Mouse (Mus musculus) limb, embryonic 14.5 days (tissue): ENCODE data around the gene Rapsn. TPM values are rescaled to one million over a fixed set of nuclear protein-coding genes. Genes with fewer than 3 reads are reported as not detected.

Experiments used
- ATAC-seq: fragments of 200-750 bp; cut with Nextera tagmentation; 2 replicates; pipeline ENCODE4 v1.8.0; 2017; ENCODE audit warnings: low read depth, moderate number of reproducible peaks, moderate TSS enrichment; ENCODE audit not compliant: low FRiP score
- DNase-seq: peaks from one replicate; pipeline ENCODE4 v3.0.0-alpha.2; 2015; ENCODE audit warnings: low spot score
- H3K27ac ChIP-seq: fragments of 300-500 bp; sonication (generic); replicated peaks from 2 replicates; pipeline ENCODE4 v1.5.1; 2014; ENCODE audit warnings: low read depth, mild to moderate bottlenecking, low read length, moderate library complexity, mixed read lengths
- H3K27me3 ChIP-seq: fragments of 300-500 bp; sonication (generic); 2 replicates; pipeline ENCODE4 v1.6.1; 2014; ENCODE audit warnings: low read length, mixed read lengths; ENCODE audit not compliant: control insufficient read depth, insufficient read depth
- H3K36me3 ChIP-seq: fragments of 300-500 bp; sonication (generic); 2 replicates; pipeline ENCODE4 v1.6.1; 2014; ENCODE audit warnings: mild to moderate bottlenecking, low read length, moderate library complexity, mixed read lengths; ENCODE audit not compliant: control insufficient read depth, insufficient read depth
- H3K4me1 ChIP-seq: fragments of 300-500 bp; sonication (generic); 2 replicates; pipeline ENCODE4 v1.6.1; 2014; ENCODE audit warnings: antibody characterized with exemption, low read length, mixed read lengths; ENCODE audit not compliant: control insufficient read depth, insufficient read depth
- H3K4me2 ChIP-seq: fragments of 300-500 bp; sonication (generic); replicated peaks from 2 replicates; pipeline ENCODE4 v1.6.1; 2014; ENCODE audit warnings: low read depth, mild to moderate bottlenecking, low read length, moderate library complexity; ENCODE audit not compliant: severe bottlenecking
- H3K4me3 ChIP-seq: fragments of 300-500 bp; sonication (generic); replicated peaks from 2 replicates; pipeline ENCODE4 v1.5.1; 2014; ENCODE audit warnings: low read length
- H3K9ac ChIP-seq: fragments of 300-500 bp; sonication (generic); 2 replicates; pipeline ENCODE4 v1.6.1; 2014; ENCODE audit warnings: mild to moderate bottlenecking, low read depth, low read length, moderate library complexity; ENCODE audit not compliant: severe bottlenecking
- H3K9me3 ChIP-seq: fragments of 300-500 bp; sonication (generic); 2 replicates; pipeline ENCODE4 v1.6.1; 2016; ENCODE audit warnings: low read length; ENCODE audit not compliant: control insufficient read depth
- POLR2A ChIP-seq: fragments of 200-500 bp; IDR thresholded peaks from 2 replicates; pipeline ENCODE4 v1.8.0; 2012; ENCODE audit warnings: inconsistent platforms, mild to moderate bottlenecking, moderate library complexity, borderline replicate concordance; ENCODE audit not compliant: insufficient read depth, insufficient read length; ENCODE audit errors: extremely low read depth
- WGBS: fragments of 180-500 bp; shearing (Covaris S2); extraction: QIAGEN DNeasy Blood & Tissue Kit; methylation state at CpG from one replicate; pipeline ENCODE4 v1.1.7; 2014; 5-methylcytosine and 5-hydroxymethylcytosine counted together
- polyA plus RNA-seq, 2 experiments: library from polyadenylated mRNA; depleted of rRNA in 1 of 2; stranded (reverse) in 1 of 2; unstranded in 1 of 2; fragments of >200 nt; fragmentation: Nextera tagmentation in 1 of 2; extraction: Ambion mirVana in 1 of 2; gene quantifications; 2 replicates each; pipeline versions ENCODE4 v1.2.1 to v1.2.3; 2012 to 2014

Rapsn gene
- polyA plus RNA-seq, 2 experiments, result 24.9 to 26.5 TPM

DNA sequence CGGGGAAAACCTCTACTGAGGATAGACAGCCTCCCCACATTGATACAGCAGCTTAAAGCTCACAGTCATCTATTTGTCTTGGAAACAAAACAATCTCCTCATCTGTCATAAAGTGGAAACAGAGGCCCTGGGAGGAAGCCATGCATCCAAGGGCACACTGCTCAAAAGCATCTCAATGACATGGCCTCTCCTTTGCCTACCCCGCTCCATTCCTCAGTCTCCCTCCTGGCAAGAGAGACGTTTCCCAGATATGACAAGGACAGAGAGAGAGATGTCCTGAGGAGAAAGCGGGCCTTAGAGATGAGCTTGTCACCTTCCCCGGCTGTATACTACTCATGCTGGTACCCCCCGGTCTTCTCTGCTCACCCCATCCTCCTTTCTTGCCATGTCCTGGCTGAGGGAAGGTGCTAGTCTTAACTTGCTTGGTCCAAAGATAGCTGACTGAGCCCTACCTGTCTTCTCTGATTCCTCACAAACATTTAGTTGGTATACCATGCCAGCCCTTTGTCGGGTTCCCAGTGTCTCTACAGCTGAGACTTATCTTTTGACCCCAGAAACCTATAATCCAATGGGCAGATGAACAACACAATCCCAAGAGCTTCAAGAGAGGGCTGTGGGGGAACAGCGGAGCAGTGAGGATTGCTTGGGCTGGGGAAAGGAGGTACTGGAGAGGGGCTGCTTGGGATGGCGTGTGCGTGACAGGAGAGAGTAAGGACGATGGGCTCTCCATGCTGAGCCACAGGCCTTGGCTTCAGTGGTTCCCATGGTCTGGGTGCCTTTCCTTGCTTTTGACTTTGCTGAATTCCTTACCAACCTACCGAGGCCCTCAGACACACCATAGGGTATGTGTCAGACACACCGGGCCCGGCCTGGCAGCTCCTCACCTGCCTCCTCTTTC, 50.3 kb downstream of the Rapsn start:
- 89% methylated on average over 14 of the region's 14 CpGs for WGBS
- no peak for ATAC-seq
- Histone ChIP-seq H3K4me1 (no peaks in the 10 kb centered on the region), H3K27me3 (no peaks in the 10 kb centered on the region), H3K36me3 (no peaks in the 10 kb centered on the region), H3K4me2 (no peak overlapping the region), H3K4me3 (no peak overlapping the region), H3K9ac (no peak overlapping the region), H3K27ac (no peak overlapping the region), H3K9me3 (no peaks in the 10 kb centered on the region)
- TF ChIP-seq POLR2A, result no peak
- DNase-seq, result no peak

- Histone ChIP-seq H3K4me2 (no peak overlapping the region), H3K4me3 (no peak overlapping the region), H3K9me3 (no peaks in the 10 kb centered on the region), H3K27ac (no peak overlapping the region), H3K36me3 (no peaks in the 10 kb centered on the region), H3K9ac (no peak overlapping the region), H3K4me1 (no peaks in the 10 kb centered on the region), H3K27me3 (no peaks in the 10 kb centered on the region)
- DNase-seq, result no peak
- ATAC-seq, result no peak
- WGBS, result 65% methylated on average over 9 of the region's 9 CpGs
- TF ChIP-seq POLR2A, result no peak
These were observed 51.2 kb downstream of the Rapsn start for GRCm38 (mm10) chr2:91086392-91087237.

DNA sequence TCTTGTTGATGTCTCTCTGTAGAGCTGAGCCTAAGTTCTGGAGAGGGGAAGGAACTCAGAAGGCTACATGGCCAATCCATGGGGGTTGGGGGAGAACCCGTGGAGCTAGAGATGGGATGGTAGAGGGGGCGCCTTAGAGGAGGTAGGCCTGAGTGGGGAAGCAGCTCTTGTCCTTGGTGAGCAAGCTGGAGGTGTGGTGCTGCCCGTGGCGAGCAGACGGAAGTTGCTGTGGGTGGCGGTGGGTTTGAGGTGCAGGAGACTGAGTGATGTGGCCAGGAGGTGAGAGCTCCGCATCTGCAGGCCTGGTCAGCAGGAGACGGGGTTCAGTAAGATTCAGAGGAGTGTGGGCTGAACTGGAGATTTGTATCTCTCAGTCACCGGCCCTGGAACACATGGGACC, 52.0 kb downstream of the Rapsn start:
- Histone ChIP-seq H3K36me3 (no peaks in the 10 kb centered on the region), H3K4me1 (no peaks in the 10 kb centered on the region), H3K27me3 (no peaks in the 10 kb centered on the region), H3K9ac (no peak overlapping the region), H3K4me2 (no peak overlapping the region), H3K27ac (no peak overlapping the region), H3K4me3 (no peak overlapping the region), H3K9me3 (no peaks in the 10 kb centered on the region)
- 81% methylated on average over 9 of the region's 9 CpGs for WGBS
- no peak for TF ChIP-seq POLR2A
- DNase-seq (no peak), ATAC-seq (no peak)

GRCm38 (mm10) chr2:91088987-91089386, 53.6 kb downstream of the Rapsn start:
- Histone ChIP-seq H3K36me3 (no peaks in the 10 kb centered on the region), H3K4me1 (no peaks in the 10 kb centered on the region), H3K4me2 (no peak overlapping the region), H3K4me3 (no peak overlapping the region), H3K9ac (no peak overlapping the region), H3K27me3 (no peaks in the 10 kb centered on the region), H3K27ac (no peak overlapping the region), H3K9me3 (no peaks in the 10 kb centered on the region)
- no peak for TF ChIP-seq POLR2A
- 80% methylated on average over 9 of the region's 9 CpGs for WGBS
- no peak for ATAC-seq
- DNase-seq, result no peak

DNA sequence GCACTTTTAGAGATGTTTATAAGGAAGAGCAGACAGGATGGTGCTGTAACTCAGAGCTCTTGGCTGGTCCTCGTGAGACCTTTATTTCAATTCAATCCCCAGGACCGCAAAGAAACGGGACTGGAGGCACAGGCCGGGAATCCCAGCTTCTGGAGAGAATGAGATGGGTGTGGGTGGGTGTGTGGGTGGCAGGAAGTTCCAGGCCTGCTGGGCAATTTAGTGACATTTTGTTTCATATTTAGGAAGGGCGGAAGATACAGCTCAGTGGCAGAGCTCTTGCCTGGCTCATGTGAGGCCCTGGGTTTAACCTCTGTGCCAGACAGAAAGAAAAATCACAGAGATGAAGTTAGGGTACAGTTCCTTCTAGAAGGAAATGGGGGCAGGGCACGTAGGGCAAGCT, 54.8 kb downstream of the Rapsn start:
- no peak for DNase-seq
- H3K27me3 ChIP-seq, result no peaks in the 10 kb centered on the region
- H3K4me3 ChIP-seq, result no peak overlapping the region
- no peak for ATAC-seq
- H3K27ac ChIP-seq, result no peak overlapping the region
- H3K36me3 ChIP-seq, result no peaks in the 10 kb centered on the region
- no peak overlapping the region for H3K9ac ChIP-seq
- H3K4me1 ChIP-seq, result no peaks in the 10 kb centered on the region
- no peak overlapping the region for H3K4me2 ChIP-seq
- H3K9me3 ChIP-seq, result no peaks in the 10 kb centered on the region
- WGBS, result 73% methylated on average over 6 of the region's 6 CpGs
- no peak for TF ChIP-seq POLR2A
